Mouse (Mus musculus) hindbrain, embryonic 12.5 days (tissue): ENCODE results near the gene Ahrr. TPM values are rescaled to one million over a fixed set of nuclear protein-coding genes. Genes with fewer than 3 reads are reported as not detected.

Experiments used
- ATAC-seq: fragments of 200-750 bp; cut with Nextera tagmentation; 2 replicates; pipeline ENCODE4 v1.8.0; 2017; ENCODE audit warnings: moderate TSS enrichment; ENCODE audit not compliant: low FRiP score
- H3K27ac ChIP-seq: fragments of 300-500 bp; sonication (generic); 2 replicates; pipeline ENCODE4 v1.5.1; 2016; ENCODE audit warnings: mild to moderate bottlenecking
- H3K27me3 ChIP-seq: fragments of 300-500 bp; sonication (generic); 2 replicates; pipeline ENCODE4 v1.6.1; 2016; ENCODE audit warnings: mild to moderate bottlenecking
- H3K36me3 ChIP-seq: fragments of 300-500 bp; sonication (generic); 2 replicates; pipeline ENCODE4 v1.6.1; 2016; ENCODE audit warnings: mild to moderate bottlenecking
- H3K4me1 ChIP-seq: fragments of 300-500 bp; sonication (generic); 2 replicates; pipeline ENCODE4 v1.6.1; 2016
- H3K4me2 ChIP-seq: fragments of 300-500 bp; sonication (generic); replicated peaks from 2 replicates; pipeline ENCODE4 v1.6.1; 2016; ENCODE audit warnings: mild to moderate bottlenecking
- H3K4me3 ChIP-seq: fragments of 300-500 bp; sonication (generic); 2 replicates; pipeline ENCODE4 v1.5.1; 2016; ENCODE audit warnings: mild to moderate bottlenecking
- H3K9ac ChIP-seq: fragments of 300-500 bp; sonication (generic); 2 replicates; pipeline ENCODE4 v1.6.1; 2016; ENCODE audit warnings: mild to moderate bottlenecking, moderate library complexity
- H3K9me3 ChIP-seq: fragments of 300-500 bp; sonication (generic); replicated peaks from 2 replicates; pipeline ENCODE4 v1.6.1; 2016; ENCODE audit warnings: mild to moderate bottlenecking
- WGBS: fragments of 180-500 bp; shearing (Covaris S2); methylation state at CpG from one replicate; pipeline ENCODE4 v1.1.7; 2016; 5-methylcytosine and 5-hydroxymethylcytosine counted together
- polyA plus RNA-seq: library from polyadenylated mRNA; unstranded; fragments of >200 nt; fragmentation: Nextera tagmentation; extraction: Ambion mirVana; gene quantifications from 2 replicates; pipeline ENCODE4 v1.2.1, GENCODE M21; 2016

The Ahrr gene
- polyA plus RNA-seq = 1.2 and 2.1 TPM in 2 replicates

GRCm38 (mm10) chr13:74292167-74292566 is at the start of gene Ahrr:
Gene Ahrr (minus strand): TSS chr13:74292331.
- WGBS = 1% methylated on average over 27 of the region's 27 CpGs
- peak; percentile 38; the same call in 1 of the 2 replicates for ATAC-seq
- H3K4me3 ChIP-seq = peak within 1 kb of the TSS; percentile 26
- H3K27ac ChIP-seq = no peak within 1 kb of the TSS
- peaks cover 25% of the 10 kb centered on the region for H3K27me3 ChIP-seq
- no peaks in the 10 kb centered on the region for H3K9me3 ChIP-seq
- H3K4me2 ChIP-seq = peak within 1 kb of the TSS; percentile 59
- H3K4me1 ChIP-seq = peaks cover 7% of the 10 kb centered on the region
- no peaks in the 10 kb centered on the region for H3K36me3 ChIP-seq
- H3K9ac ChIP-seq = peak within 1 kb of the TSS; percentile 50

GRCm38 (mm10) chr13:74341036-74341435 is 48.9 kb upstream of the Ahrr start:
- 0 out of 2 replicates have a peak, but pooled peaks have one; percentile 54 for ATAC-seq
- 57% methylated on average over 3 of the region's 3 CpGs for WGBS

GRCm38 (mm10) chr13:74329321-74329720 is 37.2 kb upstream of the Ahrr start:
- Histone ChIP-seq H3K9ac (no peak overlapping the region), H3K36me3 (peaks cover 67% of the 10 kb centered on the region), H3K27ac (no peak overlapping the region), H3K27me3 (no peaks in the 10 kb centered on the region), H3K9me3 (no peaks in the 10 kb centered on the region), H3K4me2 (no peak overlapping the region), H3K4me1 (no peaks in the 10 kb centered on the region), H3K4me3 (no peak overlapping the region)
- ATAC-seq = no peak

More at GRCm38 (mm10) chr13:74341036-74341435, 48.9 kb upstream of the Ahrr start:
- Histone ChIP-seq H3K27ac (no peak overlapping the region), H3K9ac (no peak overlapping the region), H3K4me2 (no peak overlapping the region), H3K9me3 (no peaks in the 10 kb centered on the region), H3K27me3 (no peaks in the 10 kb centered on the region), H3K4me1 (no peaks in the 10 kb centered on the region), H3K4me3 (no peak overlapping the region), H3K36me3 (peaks cover 57% of the 10 kb centered on the region)

GRCm38 (mm10) chr13:74317170-74317849 is 25.2 kb upstream of the Ahrr start, which contains the start of gene Pdcd6:
Gene Pdcd6 (minus strand): TSS chr13:74317580.
- Histone ChIP-seq H3K27me3 (no peaks in the 10 kb centered on the region), H3K4me2 (peak within 1 kb of the TSS; percentile 77), H3K9ac (peak within 1 kb of the TSS; percentile 71), H3K4me3 (peak within 1 kb of the TSS; percentile 78), H3K9me3 (no peaks in the 10 kb centered on the region), H3K36me3 (peaks cover 23% of the 10 kb centered on the region), H3K27ac (peak within 1 kb of the TSS; percentile 46; the same call in 1 of the 2 replicates), H3K4me1 (peaks cover 13% of the 10 kb centered on the region; the same call in 1 of the 2 replicates)
- WGBS = under 1% methylated on average over 36 of the region's 36 CpGs
- peak; percentile 98 for ATAC-seq

- no peak for ATAC-seq
- WGBS = 4% methylated on average over 15 of the region's 15 CpGs
- peak overlapping the region; percentile 46; the same call in 1 of the 2 replicates for H3K27ac ChIP-seq
Observed at GRCm38 (mm10) chr13:74316789-74317169, 24.6 kb upstream of the Ahrr start.

GRCm38 (mm10) chr13:74316386-74316785 is 24.3 kb upstream of the Ahrr start:
- Histone ChIP-seq H3K9me3 (no peaks in the 10 kb centered on the region), H3K36me3 (peaks cover 17% of the 10 kb centered on the region), H3K4me3 (peak overlapping the region; percentile 78), H3K4me2 (peak overlapping the region; percentile 77), H3K4me1 (peaks cover 13% of the 10 kb centered on the region; the same call in 1 of the 2 replicates), H3K9ac (peak overlapping the region; percentile 71), H3K27ac (0 out of 2 replicates have a peak overlapping the region, but pooled peaks have one; percentile 46), H3K27me3 (no peaks in the 10 kb centered on the region)
- no peak for ATAC-seq
- WGBS = 32% methylated on average over 4 of the region's 4 CpGs

More at GRCm38 (mm10) chr13:74316789-74317169, 24.6 kb upstream of the Ahrr start:
- Histone ChIP-seq H3K36me3 (peaks cover 18% of the 10 kb centered on the region), H3K9me3 (no peaks in the 10 kb centered on the region), H3K4me2 (peak overlapping the region; percentile 77), H3K9ac (peak overlapping the region; percentile 71), H3K4me1 (peaks cover 13% of the 10 kb centered on the region; the same call in 1 of the 2 replicates), H3K4me3 (peak overlapping the region; percentile 78), H3K27me3 (no peaks in the 10 kb centered on the region)

GRCm38 (mm10) chr13:74314616-74315015 is 22.5 kb upstream of the Ahrr start:
- H3K27ac ChIP-seq = no peak overlapping the region
- no peaks in the 10 kb centered on the region for H3K9me3 ChIP-seq
- no peak overlapping the region for H3K9ac ChIP-seq
- peaks cover 13% of the 10 kb centered on the region; the same call in 1 of the 2 replicates for H3K4me1 ChIP-seq
- H3K4me2 ChIP-seq = no peak overlapping the region
- ATAC-seq = no peak
- H3K27me3 ChIP-seq = no peaks in the 10 kb centered on the region
- H3K4me3 ChIP-seq = no peak overlapping the region
- peaks cover 20% of the 10 kb centered on the region for H3K36me3 ChIP-seq
- WGBS = 94% methylated on average over 3 of the region's 3 CpGs

- ATAC-seq = no peak
- Histone ChIP-seq H3K4me3 (no peak overlapping the region), H3K27me3 (no peaks in the 10 kb centered on the region), H3K36me3 (peaks cover 77% of the 10 kb centered on the region), H3K9me3 (no peaks in the 10 kb centered on the region), H3K9ac (no peak overlapping the region), H3K27ac (no peak overlapping the region), H3K4me1 (no peaks in the 10 kb centered on the region), H3K4me2 (no peak overlapping the region)
- 95% methylated on average over 1 of the region's 1 CpGs for WGBS
Observed at GRCm38 (mm10) chr13:74305780-74306179, 13.6 kb upstream of the Ahrr start.

GRCm38 (mm10) chr13:74305380-74305779 is 13.2 kb upstream of the Ahrr start:
- no peaks in the 10 kb centered on the region for H3K27me3 ChIP-seq
- no peaks in the 10 kb centered on the region for H3K9me3 ChIP-seq
- no peaks in the 10 kb centered on the region for H3K4me1 ChIP-seq
- H3K4me3 ChIP-seq = no peak overlapping the region
- no peak overlapping the region for H3K9ac ChIP-seq
- peaks cover 73% of the 10 kb centered on the region for H3K36me3 ChIP-seq
- ATAC-seq = no peak
- whole genome bisulfite sequencing = 92% methylated on average over 6 of the region's 6 CpGs
- no peak overlapping the region for H3K4me2 ChIP-seq
- no peak overlapping the region for H3K27ac ChIP-seq

- no peak overlapping the region for H3K27ac ChIP-seq
- 0 out of 2 replicates have a peak, but pooled peaks have one; percentile 27 for ATAC-seq
- H3K9ac ChIP-seq = no peak overlapping the region
- no peak overlapping the region for H3K4me3 ChIP-seq
- 88% methylated on average over 10 of the region's 10 CpGs for WGBS
- H3K4me2 ChIP-seq = no peak overlapping the region
- no peaks in the 10 kb centered on the region for H3K4me1 ChIP-seq
- no peaks in the 10 kb centered on the region for H3K27me3 ChIP-seq
- H3K9me3 ChIP-seq = no peaks in the 10 kb centered on the region
- peaks cover 49% of the 10 kb centered on the region for H3K36me3 ChIP-seq
Observed at GRCm38 (mm10) chr13:74302050-74303037, 10.2 kb upstream of the Ahrr start.

- peak; percentile 39; the same call in 1 of the 2 replicates for ATAC-seq
- Histone ChIP-seq H3K9ac (no peak overlapping the region), H3K4me2 (no peak overlapping the region), H3K27me3 (no peaks in the 10 kb centered on the region), H3K4me3 (no peak overlapping the region), H3K36me3 (peaks cover 44% of the 10 kb centered on the region), H3K9me3 (no peaks in the 10 kb centered on the region), H3K27ac (no peak overlapping the region), H3K4me1 (no peaks in the 10 kb centered on the region)
- WGBS = 77% methylated on average over 6 of the region's 6 CpGs
Observed at GRCm38 (mm10) chr13:74301607-74301984, 9.5 kb upstream of the Ahrr start.
